Mouse (Mus musculus) embryonic facial prominence, embryonic 14.5 days (tissue): ENCODE data around the gene Castor2. TPM values are rescaled to one million over a fixed set of nuclear protein-coding genes. Genes with fewer than 3 reads are reported as not detected.

Experiments used
- ATAC-seq: fragments of 200-750 bp; cut with Nextera tagmentation; 2 replicates; pipeline ENCODE4 v1.8.0; 2017; ENCODE audit warnings: low read depth, moderate number of reproducible peaks, moderate TSS enrichment
- DNase-seq: peaks from one replicate; pipeline ENCODE4 v3.0.0-alpha.2; 2015; ENCODE audit warnings: low spot score
- H3K27ac ChIP-seq: fragments of 300-500 bp; sonication (generic); replicated peaks from 2 replicates; pipeline ENCODE4 v1.5.1; 2014; ENCODE audit warnings: low read depth, mild to moderate bottlenecking, low read length, moderate library complexity
- H3K27me3 ChIP-seq: fragments of 300-500 bp; sonication (generic); replicated peaks from 2 replicates; pipeline ENCODE4 v1.6.1; 2014; ENCODE audit warnings: low read length; ENCODE audit not compliant: control insufficient read depth, insufficient read depth
- H3K36me3 ChIP-seq: fragments of 300-500 bp; sonication (generic); 2 replicates; pipeline ENCODE4 v1.6.1; 2014; ENCODE audit warnings: low read length, mixed read lengths; ENCODE audit not compliant: control insufficient read depth, insufficient read depth
- H3K4me1 ChIP-seq: fragments of 300-500 bp; sonication (generic); 2 replicates; pipeline ENCODE4 v1.6.1; 2014; ENCODE audit warnings: antibody characterized with exemption, low read length; ENCODE audit not compliant: control insufficient read depth, insufficient read depth
- H3K4me2 ChIP-seq: fragments of 300-500 bp; sonication (generic); 2 replicates; pipeline ENCODE4 v1.6.1; 2014; ENCODE audit warnings: low read depth, mild to moderate bottlenecking, low read length, moderate library complexity, mixed read lengths
- H3K4me3 ChIP-seq: fragments of 300-500 bp; sonication (generic); 2 replicates; pipeline ENCODE4 v1.5.1; 2014; ENCODE audit warnings: low read depth, mild to moderate bottlenecking, low read length
- H3K9ac ChIP-seq: fragments of 300-500 bp; sonication (generic); 2 replicates; pipeline ENCODE4 v1.6.1; 2014; ENCODE audit warnings: low read depth, mild to moderate bottlenecking, low read length, moderate library complexity, mixed read lengths
- H3K9me3 ChIP-seq: fragments of 300-500 bp; sonication (generic); 2 replicates; pipeline ENCODE4 v1.6.1; 2016; ENCODE audit warnings: low read length; ENCODE audit not compliant: control insufficient read depth
- WGBS: fragments of 180-500 bp; shearing (Covaris S2); extraction: QIAGEN DNeasy Blood & Tissue Kit; methylation state at CpG from one replicate; pipeline ENCODE4 v1.1.7; 2014; 5-methylcytosine and 5-hydroxymethylcytosine counted together
- polyA plus RNA-seq: library from polyadenylated mRNA; unstranded; fragments of >200 nt; fragmentation: Nextera tagmentation; extraction: Ambion mirVana; gene quantifications from 2 replicates; pipeline ENCODE4 v1.2.1, GENCODE M21; 2014

The Castor2 gene
- polyA plus RNA-seq, 1 experiment from 2014 or later, result 13.5 TPM

DNA sequence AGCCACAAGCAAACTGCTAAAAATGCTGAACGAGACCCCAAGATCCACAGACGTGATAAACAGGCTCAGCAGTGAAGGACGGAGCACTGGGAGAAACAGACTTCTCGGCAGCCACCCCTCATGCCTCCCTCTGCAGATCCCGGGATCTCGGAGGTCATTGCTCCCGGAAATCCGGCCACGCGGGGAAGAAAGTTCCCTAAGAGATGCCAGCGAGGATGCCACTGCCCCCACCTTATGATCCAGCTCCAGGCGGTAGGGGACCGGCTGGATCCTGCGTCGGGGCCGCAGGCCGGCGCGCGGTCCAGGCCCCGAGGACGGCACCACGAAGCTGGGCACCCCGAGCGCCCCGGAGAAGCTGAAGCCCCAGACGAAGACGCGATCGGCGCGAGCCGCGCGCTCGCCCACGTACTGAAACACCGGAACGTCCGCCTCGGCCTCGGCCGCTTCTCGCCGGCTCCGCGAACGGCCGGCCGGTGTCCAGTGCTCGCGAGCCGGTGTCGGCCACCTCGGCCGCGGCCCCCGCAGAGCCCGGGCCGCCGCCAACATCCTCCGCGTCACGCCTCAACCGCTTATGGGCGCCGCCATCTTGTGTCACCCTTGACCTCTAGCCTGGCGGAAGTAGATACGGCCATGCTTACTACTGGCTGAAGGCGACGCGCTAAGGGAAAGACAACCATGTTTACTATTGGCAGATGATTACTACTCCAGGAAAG is 76.8 kb downstream of the Castor2 start, which contains the start of gene Rcc1l:
TSS of gene Rcc1l (minus strand) at position 606 of the 713 bp plus-strand sequence.
- H3K27me3 ChIP-seq, result no peaks in the 10 kb centered on the region
- H3K4me2 ChIP-seq, result peak within 1 kb of the TSS; percentile 84
- H3K27ac ChIP-seq, result peak within 1 kb of the TSS; percentile 80
- DNase-seq, result peak; percentile 96
- no peaks in the 10 kb centered on the region for H3K9me3 ChIP-seq
- under 1% methylated on average over 53 of the region's 72 CpGs for WGBS
- peak within 1 kb of the TSS; percentile 96 for H3K4me3 ChIP-seq
- H3K4me1 ChIP-seq, result peaks cover 7% of the 10 kb centered on the region; the same call in 1 of the 2 replicates
- ATAC-seq, result peak; percentile 92
- 0 out of 2 replicates have a peak, but pooled peaks cover 10% of the 10 kb centered on the region for H3K36me3 ChIP-seq
- peak within 1 kb of the TSS; percentile 83 for H3K9ac ChIP-seq

- ATAC-seq, result no peak
- Histone ChIP-seq H3K27me3 (no peaks in the 10 kb centered on the region), H3K36me3 (no peaks in the 10 kb centered on the region), H3K4me3 (no peak overlapping the region), H3K4me2 (no peak overlapping the region), H3K4me1 (peaks cover 18% of the 10 kb centered on the region), H3K9me3 (no peaks in the 10 kb centered on the region), H3K9ac (no peak overlapping the region), H3K27ac (no peak overlapping the region)
- WGBS, result 79% methylated on average over 7 of the region's 7 CpGs
- no peak for DNase-seq
Observed at GRCm38 (mm10) chr5:134178536-134178935, 79.0 kb downstream of the Castor2 start.

- H3K27ac ChIP-seq, result no peak overlapping the region
- no peaks in the 10 kb centered on the region for H3K9me3 ChIP-seq
- ATAC-seq, result no peak
- peak; percentile 93 for DNase-seq
- H3K9ac ChIP-seq, result no peak overlapping the region
- no peaks in the 10 kb centered on the region for H3K27me3 ChIP-seq
- H3K4me2 ChIP-seq, result no peak overlapping the region
- 21% methylated on average over 7 of the region's 7 CpGs for WGBS
- peaks cover 21% of the 10 kb centered on the region for H3K4me1 ChIP-seq
- H3K4me3 ChIP-seq, result no peak overlapping the region
- no peaks in the 10 kb centered on the region for H3K36me3 ChIP-seq
Observed at GRCm38 (mm10) chr5:134179871-134180270, 80.4 kb downstream of the Castor2 start.

DNA sequence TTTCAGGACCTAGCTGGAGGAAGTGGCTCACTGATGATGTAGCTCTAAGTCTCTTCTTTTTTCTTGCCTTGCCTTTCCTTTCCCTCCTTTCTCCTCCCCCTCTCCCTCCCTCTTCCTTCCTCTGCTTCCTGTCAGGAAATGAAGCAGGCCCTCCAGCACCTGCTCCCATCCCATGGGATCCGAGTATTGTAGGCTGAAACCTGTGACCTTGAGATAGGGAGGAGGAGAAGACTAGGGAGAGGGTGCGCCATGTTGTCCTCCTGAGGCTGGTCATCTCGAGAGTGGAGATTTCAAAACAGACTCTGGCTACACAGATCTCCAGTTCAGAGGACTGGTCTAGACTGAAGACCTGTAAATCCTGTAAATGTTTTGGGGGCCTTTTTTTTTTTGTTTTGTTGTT is 82.7 kb downstream of the Castor2 start:
- no peak for ATAC-seq

DNA sequence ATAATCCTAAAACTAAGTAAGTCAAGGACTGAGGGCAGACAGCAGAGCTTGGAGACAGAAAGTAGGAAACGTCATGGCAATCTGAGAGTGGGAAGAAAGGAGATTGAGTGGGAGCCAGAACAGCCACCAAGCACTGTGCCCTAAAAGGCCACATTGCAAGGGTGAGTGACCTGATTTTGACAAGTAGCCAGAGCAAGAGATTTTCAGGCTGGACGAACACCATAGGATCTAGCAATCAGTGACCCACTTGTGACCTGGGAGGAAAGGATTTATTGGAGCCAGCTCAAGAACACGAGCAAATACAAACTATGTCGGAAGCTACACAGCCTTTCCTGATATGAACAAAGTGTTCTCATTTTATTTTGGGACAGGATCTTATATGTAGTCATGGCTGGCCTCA is 83.2 kb downstream of the Castor2 start:
- ATAC-seq, result no peak
- no peak overlapping the region for H3K27ac ChIP-seq
- H3K4me2 ChIP-seq, result peak overlapping the region; percentile 94
- H3K27me3 ChIP-seq, result no peaks in the 10 kb centered on the region
- H3K4me3 ChIP-seq, result peak overlapping the region; percentile 76; the same call in 1 of the 2 replicates
- H3K36me3 ChIP-seq, result no peaks in the 10 kb centered on the region
- DNase-seq, result no peak
- 0 out of 2 replicates have a peak, but pooled peaks cover 3% of the 10 kb centered on the region for H3K9me3 ChIP-seq
- peaks cover 13% of the 10 kb centered on the region for H3K4me1 ChIP-seq
- H3K9ac ChIP-seq, result no peak overlapping the region; the same call in 1 of the 2 replicates
- WGBS, result 62% methylated on average over 4 of the region's 4 CpGs

More for the DNA sequence above, 82.7 kb downstream of the Castor2 start:
- Histone ChIP-seq H3K9me3 (no peaks in the 10 kb centered on the region), H3K27ac (no peak overlapping the region), H3K4me3 (no peak overlapping the region), H3K9ac (no peak overlapping the region), H3K27me3 (no peaks in the 10 kb centered on the region), H3K4me1 (peaks cover 13% of the 10 kb centered on the region), H3K4me2 (no peak overlapping the region), H3K36me3 (no peaks in the 10 kb centered on the region)
- peak; percentile 46 for DNase-seq
- 61% methylated on average over 3 of the region's 3 CpGs for WGBS

DNA sequence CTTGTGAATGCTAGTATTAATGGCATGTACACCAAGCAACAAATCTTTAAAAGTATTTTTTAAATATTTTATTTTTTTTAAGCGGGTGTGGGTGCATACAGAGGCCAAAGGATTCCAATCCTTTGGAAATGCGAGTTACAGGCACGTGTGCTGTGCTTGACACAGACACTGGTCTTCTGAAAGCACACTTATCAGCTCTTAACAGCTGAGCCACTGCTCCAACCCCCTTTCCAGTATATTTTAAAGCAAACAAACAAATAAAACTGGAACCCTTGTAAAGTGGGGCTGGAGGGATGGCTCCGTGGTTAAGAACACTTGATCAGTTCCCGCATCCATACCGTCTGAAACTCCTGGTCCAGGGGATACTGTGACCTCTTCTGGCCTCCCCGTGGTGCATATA is 83.7 kb downstream of the Castor2 start:
- no peaks in the 10 kb centered on the region for H3K36me3 ChIP-seq
- WGBS, result 57% methylated on average over 7 of the region's 7 CpGs
- peaks cover 13% of the 10 kb centered on the region for H3K4me1 ChIP-seq
- peak overlapping the region; percentile 97 for H3K27ac ChIP-seq
- H3K9ac ChIP-seq, result peak overlapping the region; percentile 92
- peak overlapping the region; percentile 94 for H3K4me2 ChIP-seq
- peak overlapping the region; percentile 76 for H3K4me3 ChIP-seq
- 0 out of 2 replicates have a peak, but pooled peaks cover 3% of the 10 kb centered on the region for H3K9me3 ChIP-seq
- no peak for ATAC-seq
- H3K27me3 ChIP-seq, result no peaks in the 10 kb centered on the region
- no peak for DNase-seq

- WGBS, result under 1% methylated on average over 74 of the region's 92 CpGs
Observed at GRCm38 (mm10) chr5:134183880-134184808, 84.6 kb downstream of the Castor2 start, which contains the start of gene Gtf2ird2. TSS of gene Gtf2ird2 (plus strand) at chr5:134184019.

DNA sequence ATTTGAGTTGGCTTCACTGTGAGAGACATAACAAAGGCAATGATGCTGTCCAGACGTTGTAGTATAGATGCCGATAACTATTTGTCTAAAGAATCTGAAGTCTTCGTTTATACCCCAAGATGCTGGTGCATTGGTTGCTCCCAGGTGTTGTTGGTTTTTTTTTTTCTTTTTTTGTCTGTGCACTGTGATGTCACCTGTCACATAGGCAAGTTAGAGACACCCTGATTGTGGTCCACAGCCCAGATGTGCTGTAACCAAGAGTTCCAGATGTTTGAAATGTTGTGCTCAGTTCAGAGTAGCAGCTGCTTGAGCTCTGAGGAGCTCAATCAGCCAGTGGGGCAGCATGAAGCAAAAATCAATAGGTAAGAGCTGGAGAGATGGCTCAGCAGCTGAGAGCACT is 86.5 kb downstream of the Castor2 start:
- H3K4me3 ChIP-seq, result no peak overlapping the region
- H3K9ac ChIP-seq, result no peak overlapping the region
- no peaks in the 10 kb centered on the region for H3K36me3 ChIP-seq
- ATAC-seq (no peak), DNase-seq (no peak)
- H3K4me1 ChIP-seq, result peaks cover 13% of the 10 kb centered on the region
- 0 out of 2 replicates have a peak, but pooled peaks cover 3% of the 10 kb centered on the region for H3K9me3 ChIP-seq
- H3K27ac ChIP-seq, result no peak overlapping the region
- no peak overlapping the region for H3K4me2 ChIP-seq
- 83% methylated on average over 3 of the region's 3 CpGs for WGBS
- no peaks in the 10 kb centered on the region for H3K27me3 ChIP-seq

More at GRCm38 (mm10) chr5:134183880-134184808, 84.6 kb downstream of the Castor2 start, which contains the start of gene Gtf2ird2:
- H3K4me2 ChIP-seq, result peak within 1 kb of the TSS; percentile 94
- peak within 1 kb of the TSS; percentile 76 for H3K4me3 ChIP-seq
- no peaks in the 10 kb centered on the region for H3K36me3 ChIP-seq
- DNase-seq (peak; percentile 99), ATAC-seq (peak; percentile 95)
- no peaks in the 10 kb centered on the region for H3K27me3 ChIP-seq
- H3K4me1 ChIP-seq, result peaks cover 13% of the 10 kb centered on the region
- 0 out of 2 replicates have a peak, but pooled peaks cover 3% of the 10 kb centered on the region for H3K9me3 ChIP-seq
- peak within 1 kb of the TSS; percentile 92 for H3K9ac ChIP-seq
- H3K27ac ChIP-seq, result peak within 1 kb of the TSS; percentile 97
